Mouse (Mus musculus) kidney, embryonic 15.5 days (tissue): ENCODE results near the gene Selenow. TPM values are rescaled to one million over a fixed set of nuclear protein-coding genes. Genes with fewer than 3 reads are reported as not detected.
A peak's percentile ranks its signal among the peaks of the same experiment; 100 is the strongest.
"Not testable (repeated sequence)": the region's sequence is repeated elsewhere in the genome, so short reads cannot be mapped to it uniquely, and the experiment has no call there.

Source experiments
- ATAC-seq: fragments of 200-750 bp; cut with Nextera tagmentation; replicated peaks from 2 replicates; pipeline ENCODE4 v1.8.0; 2017; ENCODE audit warnings: moderate TSS enrichment; ENCODE audit not compliant: low FRiP score
- H3K27ac ChIP-seq: fragments of 300-500 bp; sonication (generic); 2 replicates; pipeline ENCODE4 v1.5.1; 2015; ENCODE audit warnings: mild to moderate bottlenecking, inconsistent platforms
- H3K27me3 ChIP-seq: fragments of 300-500 bp; sonication (generic); 2 replicates; pipeline ENCODE4 v1.6.1; 2015; ENCODE audit warnings: inconsistent platforms
- H3K36me3 ChIP-seq: fragments of 300-500 bp; sonication (generic); 2 replicates; pipeline ENCODE4 v1.6.1; 2015; ENCODE audit warnings: inconsistent platforms
- H3K4me1 ChIP-seq: fragments of 300-500 bp; sonication (generic); 2 replicates; pipeline ENCODE4 v1.6.1; 2015; ENCODE audit warnings: inconsistent platforms
- H3K4me2 ChIP-seq: fragments of 300-500 bp; sonication (generic); 2 replicates; pipeline ENCODE4 v1.6.1; 2015; ENCODE audit warnings: moderate library complexity, mild to moderate bottlenecking, inconsistent platforms
- H3K4me3 ChIP-seq: fragments of 300-500 bp; sonication (generic); replicated peaks from 2 replicates; pipeline ENCODE4 v1.5.1; 2015; ENCODE audit warnings: mild to moderate bottlenecking, inconsistent platforms
- H3K9ac ChIP-seq: fragments of 300-500 bp; sonication (generic); 2 replicates; pipeline ENCODE4 v1.6.1; 2015; ENCODE audit warnings: mild to moderate bottlenecking, inconsistent platforms
- H3K9me3 ChIP-seq: fragments of 300-500 bp; sonication (generic); replicated peaks from 2 replicates; pipeline ENCODE4 v1.6.1; 2016; ENCODE audit warnings: inconsistent platforms
- WGBS: fragments of 180-500 bp; shearing (Covaris S2); methylation state at CpG from one replicate; pipeline ENCODE4 v1.1.7; 2015; ENCODE audit warnings: mixed read lengths; 5-methylcytosine and 5-hydroxymethylcytosine counted together
- polyA plus RNA-seq: library from polyadenylated mRNA; unstranded; fragments of >200 nt; fragmentation: Nextera tagmentation; extraction: Ambion mirVana; gene quantifications from 2 replicates; pipeline ENCODE4 v1.2.1, GENCODE M21; 2015

The Selenow gene
- polyA plus RNA-seq, 1 experiment from 2014 or later, result 745 TPM

DNA sequence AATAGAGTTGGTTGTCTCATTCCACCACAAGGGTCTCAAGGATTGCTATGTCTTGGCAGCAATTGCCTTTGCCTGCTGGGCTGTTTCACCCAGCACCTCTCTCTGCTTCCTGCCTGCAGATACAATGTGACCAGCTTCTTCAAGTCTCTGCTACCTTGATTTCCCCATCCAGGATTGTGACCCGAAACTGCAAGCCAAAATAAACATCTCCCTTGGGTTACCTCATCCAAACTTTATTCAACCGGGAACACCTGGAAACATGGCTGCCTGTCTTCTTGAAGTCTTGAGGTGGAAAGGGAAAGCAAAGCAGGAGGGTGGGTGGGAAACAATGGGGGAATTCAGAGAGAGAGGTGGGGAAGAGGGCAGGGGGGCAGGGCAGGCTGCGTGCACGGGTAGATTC, 5.2 kb downstream of the Selenow start:
- 87% methylated on average over 4 of the region's 4 CpGs for WGBS
- Histone ChIP-seq H3K9ac (no peak overlapping the region), H3K4me3 (no peak overlapping the region), H3K27ac (no peak overlapping the region), H3K27me3 (no peaks in the 10 kb centered on the region), H3K4me2 (no peak overlapping the region), H3K9me3 (no peaks in the 10 kb centered on the region), H3K4me1 (peaks cover 20% of the 10 kb centered on the region), H3K36me3 (peaks cover 39% of the 10 kb centered on the region)
- no peak for ATAC-seq

GRCm38 (mm10) chr7:15916134-15916723, 6.0 kb downstream of the Selenow start:
- Histone ChIP-seq H3K4me3 (no peak overlapping the region), H3K36me3 (peaks cover 39% of the 10 kb centered on the region), H3K4me1 (peaks cover 16% of the 10 kb centered on the region), H3K4me2 (no peak overlapping the region), H3K9ac (no peak overlapping the region), H3K27me3 (no peaks in the 10 kb centered on the region), H3K9me3 (no peaks in the 10 kb centered on the region), H3K27ac (no peak overlapping the region)
- ATAC-seq, result no peak
- WGBS, result 84% methylated on average over 3 of the region's 3 CpGs

DNA sequence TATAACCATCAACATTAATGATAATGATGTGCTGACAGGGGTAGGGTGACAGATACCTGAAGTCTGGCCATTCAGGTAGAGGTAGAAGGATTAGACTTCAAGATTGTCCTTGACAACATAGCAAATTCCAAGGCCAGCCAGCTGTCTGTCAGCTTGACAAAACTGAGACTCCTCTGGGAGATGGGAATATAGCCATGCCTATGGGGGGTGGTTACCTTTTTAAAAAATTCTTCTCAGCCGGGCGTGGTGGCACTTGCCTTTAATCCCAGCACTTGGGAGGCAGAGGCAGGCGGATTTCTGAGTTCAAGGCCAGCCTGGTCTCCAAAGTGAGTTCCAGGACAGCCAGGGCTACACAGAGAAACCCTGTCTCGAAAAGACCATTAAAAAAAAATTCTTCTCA, 6.5 kb downstream of the Selenow start:
- H3K4me3 ChIP-seq, H3K27me3 ChIP-seq, H3K9me3 ChIP-seq, ATAC-seq, H3K27ac ChIP-seq, H3K4me2 ChIP-seq, H3K9ac ChIP-seq: not testable (repeated sequence)
- Histone ChIP-seq H3K36me3 (peaks cover 39% of the 10 kb centered on the region), H3K4me1 (peaks cover 11% of the 10 kb centered on the region)
- 95% methylated on average over 4 of the region's 4 CpGs for WGBS

GRCm38 (mm10) chr7:15914751-15915150, 7.5 kb downstream of the Selenow start:
- no peak for ATAC-seq
- H3K27me3 ChIP-seq, result no peaks in the 10 kb centered on the region
- no peak overlapping the region for H3K4me2 ChIP-seq
- H3K9ac ChIP-seq, result no peak overlapping the region
- no peaks in the 10 kb centered on the region for H3K9me3 ChIP-seq
- H3K4me3 ChIP-seq, result no peak overlapping the region
- WGBS, result 86% methylated on average over 2 of the region's 2 CpGs
- peaks cover 2% of the 10 kb centered on the region; the same call in 1 of the 2 replicates for H3K4me1 ChIP-seq
- H3K27ac ChIP-seq, result no peak overlapping the region
- H3K36me3 ChIP-seq, result peaks cover 32% of the 10 kb centered on the region

DNA sequence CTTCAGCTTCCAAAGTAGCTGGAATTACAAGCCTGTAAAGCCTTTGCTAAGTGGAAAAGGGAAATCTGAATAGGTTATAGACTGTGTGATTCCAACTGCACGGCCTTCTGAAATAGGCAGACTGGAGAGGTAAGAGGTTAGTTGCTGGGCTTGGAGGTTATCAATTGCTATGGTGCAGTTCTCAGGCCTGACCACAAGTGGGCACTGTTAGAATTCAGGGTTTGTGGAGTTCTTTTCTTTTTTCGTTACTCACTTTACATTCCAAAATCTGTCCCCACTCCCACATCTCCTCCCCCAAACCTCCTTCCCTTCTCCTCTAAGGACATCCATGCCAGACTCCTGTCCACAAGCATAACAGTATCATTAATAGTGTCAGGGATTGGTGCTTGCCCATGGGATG, 8.0 kb downstream of the Selenow start:
- Histone ChIP-seq H3K36me3 (peaks cover 27% of the 10 kb centered on the region), H3K4me2 (no peak overlapping the region), H3K27me3 (no peaks in the 10 kb centered on the region), H3K27ac (no peak overlapping the region), H3K9me3 (no peaks in the 10 kb centered on the region), H3K4me3 (no peak overlapping the region), H3K4me1 (no peaks in the 10 kb centered on the region), H3K9ac (no peak overlapping the region)
- 28% methylated on average over 2 of the region's 2 CpGs for WGBS
- ATAC-seq, result no peak

DNA sequence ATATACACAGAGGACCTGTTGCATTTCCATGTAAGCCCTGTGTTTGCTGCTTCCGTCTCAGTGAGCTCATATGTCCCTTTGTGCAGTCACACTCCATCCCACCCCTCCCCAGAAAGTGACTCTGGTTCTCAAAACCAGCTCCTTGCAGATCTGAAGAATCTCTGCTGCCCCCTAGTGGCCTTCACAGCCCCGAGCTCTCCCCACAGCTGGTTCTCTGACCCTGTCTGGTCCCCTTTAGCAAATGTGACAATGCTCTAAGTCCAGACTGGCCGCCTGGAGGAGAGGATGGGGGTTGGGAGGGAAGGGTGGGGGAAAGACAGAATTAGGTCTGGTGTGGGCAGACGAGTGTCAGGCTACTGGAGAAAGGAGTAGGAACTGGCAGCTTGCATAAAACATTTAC, 10.0 kb downstream of the Selenow start:
- ATAC-seq, result peak; percentile 82
- no peaks in the 10 kb centered on the region for H3K27me3 ChIP-seq
- H3K4me2 ChIP-seq, result no peak overlapping the region
- under 1% methylated on average over 4 of the region's 4 CpGs for WGBS
- H3K9ac ChIP-seq, result no peak overlapping the region
- H3K36me3 ChIP-seq, result peaks cover 8% of the 10 kb centered on the region
- no peaks in the 10 kb centered on the region for H3K4me1 ChIP-seq
- H3K4me3 ChIP-seq, result no peak overlapping the region
- H3K27ac ChIP-seq, result no peak overlapping the region
- no peaks in the 10 kb centered on the region for H3K9me3 ChIP-seq

DNA sequence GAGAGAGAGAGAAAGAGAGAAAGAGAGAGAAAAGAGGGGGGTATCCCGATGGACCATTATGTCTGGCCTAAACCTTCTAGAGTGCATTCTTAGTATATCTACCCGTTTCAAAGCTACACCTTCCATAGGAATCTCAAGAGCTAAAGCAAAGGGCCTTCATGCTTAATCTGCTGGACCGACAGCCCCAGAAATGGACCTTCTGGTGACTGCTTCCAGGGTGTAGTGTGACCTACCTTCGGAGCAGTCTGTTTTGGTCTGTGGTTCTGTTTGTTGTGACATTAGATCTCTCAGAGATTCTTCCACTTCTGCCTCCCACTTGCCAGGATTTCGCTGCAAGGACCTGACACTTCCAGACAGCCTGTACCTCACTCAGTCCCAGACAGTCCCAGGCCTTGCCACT, 11.7 kb downstream of the Selenow start:
- Histone ChIP-seq H3K36me3 (no peaks in the 10 kb centered on the region), H3K9ac (no peak overlapping the region), H3K27me3 (no peaks in the 10 kb centered on the region), H3K9me3 (no peaks in the 10 kb centered on the region), H3K4me3 (no peak overlapping the region), H3K4me1 (no peaks in the 10 kb centered on the region), H3K4me2 (no peak overlapping the region), H3K27ac (no peak overlapping the region)
- no peak for ATAC-seq
- WGBS, result 68% methylated on average over 5 of the region's 5 CpGs

GRCm38 (mm10) chr7:15907971-15908590, 14.1 kb downstream of the Selenow start:
- Histone ChIP-seq H3K27ac (no peak overlapping the region), H3K9me3 (no peaks in the 10 kb centered on the region), H3K4me3 (no peak overlapping the region), H3K4me2 (no peak overlapping the region), H3K36me3 (no peaks in the 10 kb centered on the region), H3K9ac (no peak overlapping the region), H3K4me1 (no peaks in the 10 kb centered on the region), H3K27me3 (no peaks in the 10 kb centered on the region)
- no peak for ATAC-seq
- WGBS, result 84% methylated on average over 8 of the region's 8 CpGs

GRCm38 (mm10) chr7:15906602-15907001, 15.6 kb downstream of the Selenow start:
- WGBS, result 93% methylated on average over 1 of the region's 1 CpGs
- Histone ChIP-seq H3K4me1 (no peaks in the 10 kb centered on the region), H3K27ac (no peak overlapping the region), H3K4me3 (no peak overlapping the region), H3K36me3 (no peaks in the 10 kb centered on the region), H3K9me3 (no peaks in the 10 kb centered on the region), H3K9ac (no peak overlapping the region), H3K4me2 (no peak overlapping the region), H3K27me3 (no peaks in the 10 kb centered on the region)
- ATAC-seq, result no peak

DNA sequence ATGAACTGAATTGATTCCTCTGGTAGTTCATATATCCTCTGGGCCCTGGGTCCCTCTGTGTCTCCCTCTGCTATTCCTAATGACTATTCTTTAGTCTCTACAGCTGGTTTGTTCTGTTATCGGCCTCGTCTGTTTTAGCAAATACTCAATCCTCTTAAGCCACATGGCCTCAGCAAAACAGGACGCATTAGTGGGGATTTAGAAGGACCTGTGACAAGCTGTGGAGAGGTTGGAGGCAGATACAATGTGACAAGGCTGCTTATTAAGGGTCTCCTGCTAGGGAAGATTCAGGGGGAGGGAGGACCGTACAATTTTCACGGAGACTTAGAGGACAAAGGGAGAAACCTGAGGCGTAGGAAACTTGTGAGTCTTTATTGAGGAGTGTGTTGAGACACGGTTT, 16.3 kb downstream of the Selenow start:
- 87% methylated on average over 7 of the region's 7 CpGs for WGBS
- no peaks in the 10 kb centered on the region for H3K9me3 ChIP-seq
- no peak overlapping the region for H3K4me2 ChIP-seq
- H3K27me3 ChIP-seq, result no peaks in the 10 kb centered on the region
- H3K4me1 ChIP-seq, result no peaks in the 10 kb centered on the region
- no peak for ATAC-seq
- no peak overlapping the region for H3K9ac ChIP-seq
- H3K27ac ChIP-seq, result no peak overlapping the region
- no peak overlapping the region for H3K4me3 ChIP-seq
- H3K36me3 ChIP-seq, result no peaks in the 10 kb centered on the region

GRCm38 (mm10) chr7:15901366-15902048, 20.7 kb downstream of the Selenow start:
- no peaks in the 10 kb centered on the region for H3K4me1 ChIP-seq
- no peaks in the 10 kb centered on the region for H3K36me3 ChIP-seq
- H3K9me3 ChIP-seq, result no peaks in the 10 kb centered on the region
- WGBS, result 80% methylated on average over 9 of the region's 9 CpGs
- H3K27me3 ChIP-seq, result no peaks in the 10 kb centered on the region
- no peak overlapping the region for H3K4me2 ChIP-seq
- no peak for ATAC-seq
- no peak overlapping the region for H3K4me3 ChIP-seq
- H3K27ac ChIP-seq, result no peak overlapping the region
- H3K9ac ChIP-seq, result no peak overlapping the region

DNA sequence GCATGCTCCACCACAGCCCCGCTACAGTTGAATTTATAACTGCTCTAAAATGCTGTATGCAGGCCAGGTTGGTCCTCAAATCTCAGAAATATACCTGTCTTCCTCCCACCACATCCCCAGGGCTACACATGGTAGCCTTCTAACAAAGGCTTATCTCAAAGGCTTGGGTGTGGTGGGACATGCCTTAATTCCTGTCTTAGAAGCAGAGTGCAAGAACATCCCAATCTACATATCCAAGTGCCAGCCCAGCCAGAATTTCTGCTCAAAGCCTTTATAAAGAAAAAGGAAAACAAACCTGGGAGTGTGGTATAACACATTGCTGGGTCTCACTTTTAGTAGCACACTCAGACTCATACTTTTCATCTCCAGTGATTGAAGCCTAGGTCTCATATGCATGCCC, 28.0 kb downstream of the Selenow start:
- H3K9me3 ChIP-seq, result no peaks in the 10 kb centered on the region
- no peak overlapping the region for H3K4me3 ChIP-seq
- WGBS, result 69% methylated on average over 1 of the region's 1 CpGs
- no peak overlapping the region for H3K9ac ChIP-seq
- H3K36me3 ChIP-seq, result no peaks in the 10 kb centered on the region
- no peak overlapping the region for H3K4me2 ChIP-seq
- no peak overlapping the region for H3K27ac ChIP-seq
- H3K27me3 ChIP-seq, result no peaks in the 10 kb centered on the region
- no peaks in the 10 kb centered on the region for H3K4me1 ChIP-seq
- no peak for ATAC-seq
